Mouse (Mus musculus) gastrocnemius, postnatal 10 days (tissue): ENCODE measurements around the gene S100pbp. TPM values are rescaled to one million over a fixed set of nuclear protein-coding genes. Genes with fewer than 3 reads are reported as not detected.

Experiments
- DNase-seq: peaks from one replicate; pipeline ENCODE4 v3.0.0; 2021; ENCODE audit warnings: mixed read lengths
- total RNA-seq, 2 experiments: library from RNA; stranded (reverse); gene quantifications; 2 replicates each; pipeline ENCODE4 v1.2.3; 2021

S100pbp gene
- total RNA-seq, 2 experiments from 2014 or later: 8.3 to 13.3 TPM

- no peak for DNase-seq
Observed at GRCm38 (mm10) chr4:129102133-129102829, 87.2 kb downstream of the S100pbp start.

Other genes with a start within 250 kb of the S100pbp start
- gene Azin2, start 227.3 kb downstream of the S100pbp start, total RNA-seq: 1 to 10 TPM; 3.2 to 3.9 TPM
- 10 to 100 TPM; 47.7 to 55.3 TPM for gene Ak2, start 197.8 kb downstream of the S100pbp start, total RNA-seq
- 10 to 100 TPM; 17.0 to 17.4 TPM for gene Rnf19b, start 131.5 kb downstream of the S100pbp start, total RNA-seq
- not detected for gene Tmem54, start 84.2 kb downstream of the S100pbp start, total RNA-seq
- gene Hpca, start 67.7 kb downstream of the S100pbp start, total RNA-seq: 1 to 10 TPM in 1 of 2 experiments, under 1 TPM in 1; 0.68 to 1.1 TPM
- 10 to 100 TPM; 33.6 to 37.4 TPM for gene Fndc5, start 52.7 kb downstream of the S100pbp start, total RNA-seq
- gene Yars, start within 50 bp of the S100pbp start, total RNA-seq: 10 to 100 TPM; 35.5 to 48.5 TPM
- gene C77080, start 71.7 kb upstream of the S100pbp start, total RNA-seq: 1 to 10 TPM; 2.6 to 4.9 TPM
- 10 to 100 TPM; 63.6 to 64.4 TPM for gene Sync, start 97.9 kb upstream of the S100pbp start, total RNA-seq
- 10 to 100 TPM; 96.7 to 98.5 TPM for gene Rbbp4, start 145.6 kb upstream of the S100pbp start, total RNA-seq
- 10 to 100 TPM; 24.2 to 25.4 TPM for gene Zbtb8os, start 146.0 kb upstream of the S100pbp start, total RNA-seq
- gene Zbtb8a, start 188.4 kb upstream of the S100pbp start, total RNA-seq: 1 to 10 TPM; 2.9 to 4.7 TPM